Mouse (Mus musculus) cortical plate, adult 2 months (tissue): ENCODE results near the gene Gm42669.

Experiments
- CTCF ChIP-seq: fragments of 200-500 bp; IDR thresholded peaks from 2 replicates; pipeline ENCODE4 v1.5.1; 2011; ENCODE audit warnings: mild to moderate bottlenecking, control low read depth, low read length; ENCODE audit not compliant: insufficient read depth; ENCODE audit errors: extremely low read depth
- POLR2A ChIP-seq: fragments of 200-500 bp; IDR thresholded peaks from 2 replicates; pipeline ENCODE4 v1.6.1; 2011; ENCODE audit warnings: mild to moderate bottlenecking, low read length, control low read depth; ENCODE audit not compliant: insufficient read depth; ENCODE audit errors: extremely low read depth

- TF ChIP-seq CTCF (no peak), POLR2A (no peak)
Measured at GRCm38 (mm10) chr5:107467098-107467497, 40.3 kb upstream of the Gm42669 start.
